Mouse (Mus musculus): ENCODE results near the gene Usp35.

DNA sequence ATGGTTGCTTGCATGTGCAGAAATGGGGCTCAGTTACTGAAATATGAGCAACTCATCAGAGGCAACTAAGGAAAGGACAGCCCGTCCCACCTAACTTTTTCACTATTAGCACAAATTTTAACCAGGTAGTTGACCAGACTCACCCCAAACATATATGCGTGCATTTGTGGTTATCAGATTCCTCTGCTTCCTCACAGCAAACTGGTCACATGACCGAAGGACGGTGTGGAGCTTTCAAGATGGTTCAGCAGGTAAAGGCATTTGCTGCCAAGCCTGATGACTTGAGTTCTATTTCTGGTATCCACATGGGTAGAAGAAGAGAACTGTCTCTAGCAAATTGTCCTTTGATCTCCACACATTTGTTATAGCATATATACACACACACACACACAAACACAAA is 26.5 kb upstream of the Usp35 start:
- TF ChIP-seq CTCF (IDR thresholded peaks at IDR 0.05; ENCODE audit: low read depth, low read length) (no peak), POLR2A (IDR thresholded peaks at IDR 0.05; ENCODE audit: extremely low read depth, insufficient read depth, low read length) (no peak)

Measured in liver, adult 2 months (tissue).